Mouse (Mus musculus) forebrain, embryonic 11.5 days (tissue): ENCODE results near the gene Peli2. TPM values are rescaled to one million over a fixed set of nuclear protein-coding genes. Genes with fewer than 3 reads are reported as not detected.

ENCODE experiments used
- ATAC-seq: fragments of 200-750 bp; cut with Nextera tagmentation; replicated peaks from 2 replicates; pipeline ENCODE4 v1.8.0; 2017; ENCODE audit warnings: moderate TSS enrichment; ENCODE audit not compliant: low FRiP score
- DNase-seq: peaks from one replicate; pipeline ENCODE4 v3.0.0-alpha.2; 2017; ENCODE audit warnings: low spot score
- H3K27ac ChIP-seq: fragments of 300-500 bp; sonication (generic); 2 replicates; pipeline ENCODE4 v1.5.1; 2014; ENCODE audit warnings: low read depth, low read length
- H3K27me3 ChIP-seq: fragments of 300-500 bp; sonication (generic); 2 replicates; pipeline ENCODE4 v1.6.1; 2014; ENCODE audit warnings: mild to moderate bottlenecking, low read length, mixed read lengths; ENCODE audit not compliant: control insufficient read depth, insufficient read depth
- H3K36me3 ChIP-seq: fragments of 300-500 bp; sonication (generic); 2 replicates; pipeline ENCODE4 v1.6.1; 2014; ENCODE audit warnings: mild to moderate bottlenecking, low read length, moderate library complexity, mixed read lengths; ENCODE audit not compliant: control insufficient read depth, insufficient read depth
- H3K4me1 ChIP-seq: fragments of 300-500 bp; sonication (generic); replicated peaks from 2 replicates; pipeline ENCODE4 v1.6.1; 2014; ENCODE audit warnings: low read length, mixed read lengths; ENCODE audit not compliant: control insufficient read depth, insufficient read depth
- H3K4me2 ChIP-seq: fragments of 300-500 bp; sonication (generic); 2 replicates; pipeline ENCODE4 v1.6.1; 2014; ENCODE audit warnings: low read depth, mild to moderate bottlenecking, low read length, moderate library complexity, mixed read lengths; ENCODE audit not compliant: severe bottlenecking
- H3K4me3 ChIP-seq: fragments of 300-500 bp; sonication (generic); 2 replicates; pipeline ENCODE4 v1.5.1; 2014; ENCODE audit warnings: low read depth, low read length
- H3K9ac ChIP-seq: fragments of 300-500 bp; sonication (generic); 2 replicates; pipeline ENCODE4 v1.6.1; 2014; ENCODE audit warnings: low read length
- H3K9me3 ChIP-seq: fragments of 300-500 bp; sonication (generic); 2 replicates; pipeline ENCODE4 v1.6.1; 2016; ENCODE audit warnings: low read length, mixed read lengths; ENCODE audit not compliant: control insufficient read depth
- WGBS: fragments of 180-500 bp; shearing (Covaris S2); extraction: QIAGEN DNeasy Blood & Tissue Kit; methylation state at CpG from one replicate; pipeline ENCODE4 v1.1.7; 2014; 5-methylcytosine and 5-hydroxymethylcytosine counted together
- polyA plus RNA-seq: library from polyadenylated mRNA; unstranded; fragments of >200 nt; fragmentation: Nextera tagmentation; extraction: Ambion mirVana; gene quantifications from 2 replicates; pipeline ENCODE4 v1.2.1, GENCODE M21; 2014

The Peli2 gene
- polyA plus RNA-seq, 1 experiment from 2014 or later = 8.6 TPM

- no peak overlapping the region for H3K27ac ChIP-seq
- peaks cover 3% of the 10 kb centered on the region; the same call in 1 of the 2 replicates for H3K4me1 ChIP-seq
- DNase-seq = no peak
- WGBS = 64% methylated on average over 5 of the region's 5 CpGs
- no peak overlapping the region for H3K4me2 ChIP-seq
- no peak overlapping the region for H3K9ac ChIP-seq
- H3K4me3 ChIP-seq = no peak overlapping the region
- H3K27me3 ChIP-seq = no peaks in the 10 kb centered on the region
- no peak for ATAC-seq
- no peaks in the 10 kb centered on the region for H3K9me3 ChIP-seq
- no peaks in the 10 kb centered on the region for H3K36me3 ChIP-seq
Observed at GRCm38 (mm10) chr14:48196804-48197203, 76.2 kb downstream of the Peli2 start.

GRCm38 (mm10) chr14:48197287-48197686 is 76.7 kb downstream of the Peli2 start:
- no peak overlapping the region for H3K27ac ChIP-seq
- no peak for ATAC-seq
- H3K4me3 ChIP-seq = no peak overlapping the region
- no peaks in the 10 kb centered on the region for H3K9me3 ChIP-seq
- H3K9ac ChIP-seq = no peak overlapping the region
- no peak overlapping the region for H3K4me2 ChIP-seq
- H3K27me3 ChIP-seq = no peaks in the 10 kb centered on the region
- H3K36me3 ChIP-seq = no peaks in the 10 kb centered on the region
- WGBS = 87% methylated on average over 7 of the region's 7 CpGs
- peaks cover 5% of the 10 kb centered on the region; the same call in 1 of the 2 replicates for H3K4me1 ChIP-seq
- no peak for DNase-seq

- Histone ChIP-seq H3K27me3 (no peaks in the 10 kb centered on the region), H3K9ac (no peak overlapping the region), H3K27ac (no peak overlapping the region), H3K4me2 (no peak overlapping the region), H3K4me3 (no peak overlapping the region), H3K4me1 (peaks cover 5% of the 10 kb centered on the region; the same call in 1 of the 2 replicates), H3K9me3 (no peaks in the 10 kb centered on the region), H3K36me3 (no peaks in the 10 kb centered on the region)
- 65% methylated on average over 8 of the region's 8 CpGs for WGBS
- DNase-seq = no peak
- ATAC-seq = no peak
Observed at GRCm38 (mm10) chr14:48198190-48198954, 77.7 kb downstream of the Peli2 start.

GRCm38 (mm10) chr14:48198957-48199356 is 78.3 kb downstream of the Peli2 start:
- Histone ChIP-seq H3K9me3 (no peaks in the 10 kb centered on the region), H3K4me3 (no peak overlapping the region), H3K36me3 (no peaks in the 10 kb centered on the region), H3K4me1 (peaks cover 5% of the 10 kb centered on the region; the same call in 1 of the 2 replicates), H3K27ac (no peak overlapping the region), H3K4me2 (no peak overlapping the region), H3K27me3 (no peaks in the 10 kb centered on the region), H3K9ac (no peak overlapping the region)
- DNase-seq (no peak), ATAC-seq (no peak)
- 71% methylated on average over 16 of the region's 16 CpGs for WGBS

- H3K4me2 ChIP-seq = no peak overlapping the region
- H3K4me3 ChIP-seq = no peak overlapping the region
- 90% methylated on average over 4 of the region's 4 CpGs for WGBS
- H3K36me3 ChIP-seq = no peaks in the 10 kb centered on the region
- H3K9me3 ChIP-seq = no peaks in the 10 kb centered on the region
- H3K4me1 ChIP-seq = peaks cover 5% of the 10 kb centered on the region; the same call in 1 of the 2 replicates
- no peak overlapping the region for H3K9ac ChIP-seq
- DNase-seq = no peak
- H3K27ac ChIP-seq = no peak overlapping the region
- H3K27me3 ChIP-seq = no peaks in the 10 kb centered on the region
- no peak for ATAC-seq
Observed at GRCm38 (mm10) chr14:48199506-48199905, 78.9 kb downstream of the Peli2 start.

- no peak overlapping the region for H3K4me2 ChIP-seq
- no peak overlapping the region for H3K4me3 ChIP-seq
- 92% methylated on average over 9 of the region's 9 CpGs for WGBS
- no peaks in the 10 kb centered on the region for H3K27me3 ChIP-seq
- no peaks in the 10 kb centered on the region for H3K9me3 ChIP-seq
- peaks cover 5% of the 10 kb centered on the region; the same call in 1 of the 2 replicates for H3K4me1 ChIP-seq
- no peak overlapping the region for H3K27ac ChIP-seq
- H3K9ac ChIP-seq = no peak overlapping the region
- no peak for ATAC-seq
- no peak for DNase-seq
- no peaks in the 10 kb centered on the region for H3K36me3 ChIP-seq
Observed at GRCm38 (mm10) chr14:48200291-48200690, 79.7 kb downstream of the Peli2 start.

- H3K4me2 ChIP-seq = no peak overlapping the region
- no peaks in the 10 kb centered on the region for H3K9me3 ChIP-seq
- WGBS = 91% methylated on average over 3 of the region's 3 CpGs
- DNase-seq (no peak), ATAC-seq (no peak)
- no peak overlapping the region for H3K9ac ChIP-seq
- H3K4me3 ChIP-seq = no peak overlapping the region
- no peaks in the 10 kb centered on the region for H3K36me3 ChIP-seq
- H3K27ac ChIP-seq = no peak overlapping the region
- no peaks in the 10 kb centered on the region for H3K27me3 ChIP-seq
- peaks cover 5% of the 10 kb centered on the region; the same call in 1 of the 2 replicates for H3K4me1 ChIP-seq
Observed at GRCm38 (mm10) chr14:48200788-48201187, 80.2 kb downstream of the Peli2 start.

- Histone ChIP-seq H3K4me1 (peaks cover 5% of the 10 kb centered on the region; the same call in 1 of the 2 replicates), H3K9me3 (no peaks in the 10 kb centered on the region), H3K27me3 (no peaks in the 10 kb centered on the region), H3K4me3 (no peak overlapping the region), H3K9ac (no peak overlapping the region), H3K27ac (no peak overlapping the region), H3K4me2 (no peak overlapping the region), H3K36me3 (no peaks in the 10 kb centered on the region)
- ATAC-seq = no peak
- no peak for DNase-seq
- 85% methylated on average over 8 of the region's 8 CpGs for WGBS
Observed at GRCm38 (mm10) chr14:48201403-48201802, 80.8 kb downstream of the Peli2 start.
